Mouse (Mus musculus) thymus, postnatal 4 days (tissue): ENCODE results near the gene Dhtkd1.

Experiments used
- DNase-seq: peaks from one replicate; pipeline ENCODE4 v3.0.0; 2021

Dhtkd1 gene

GRCm38 (mm10) chr2:5930291-5931054, 12.1 kb downstream of the Dhtkd1 start:
- DNase-seq = no peak

GRCm38 (mm10) chr2:5929793-5930192, 12.8 kb downstream of the Dhtkd1 start:
- no peak for DNase-seq

- DNase-seq = no peak
These were observed 15.1 kb downstream of the Dhtkd1 start for GRCm38 (mm10) chr2:5927481-5927880.

GRCm38 (mm10) chr2:5923786-5924185, 18.8 kb downstream of the Dhtkd1 start:
- no peak for DNase-seq

- DNase-seq = no peak
These were observed 19.8 kb downstream of the Dhtkd1 start for GRCm38 (mm10) chr2:5922823-5923222.

GRCm38 (mm10) chr2:5911282-5911965, 31.2 kb downstream of the Dhtkd1 start:
- no peak for DNase-seq

- peak; percentile 74 for DNase-seq
These were observed 36.0 kb downstream of the Dhtkd1 start for GRCm38 (mm10) chr2:5906625-5907024.

GRCm38 (mm10) chr2:5906092-5906491, 36.5 kb downstream of the Dhtkd1 start:
- no peak for DNase-seq

GRCm38 (mm10) chr2:5900145-5900544, 42.4 kb downstream of the Dhtkd1 start:
- peak; percentile 61 for DNase-seq

- DNase-seq = peak; percentile 91
These were observed 47.6 kb downstream of the Dhtkd1 start, which contains the start of gene Sec61a2 for GRCm38 (mm10) chr2:5894843-5895570. Gene Sec61a2 (minus strand): TSS chr2:5895432.

GRCm38 (mm10) chr2:5894296-5894695, 48.3 kb downstream of the Dhtkd1 start:
- no peak for DNase-seq

GRCm38 (mm10) chr2:5889412-5889811, 53.2 kb downstream of the Dhtkd1 start:
- DNase-seq = no peak

- no peak for DNase-seq
These were observed 53.7 kb downstream of the Dhtkd1 start for GRCm38 (mm10) chr2:5888865-5889264.

- DNase-seq = no peak
These were observed 65.1 kb downstream of the Dhtkd1 start for GRCm38 (mm10) chr2:5877446-5877845.

GRCm38 (mm10) chr2:5869746-5870145, 72.8 kb downstream of the Dhtkd1 start:
- DNase-seq = no peak

GRCm38 (mm10) chr2:5867681-5868080, 74.9 kb downstream of the Dhtkd1 start:
- DNase-seq = no peak

GRCm38 (mm10) chr2:5862834-5863233, 79.8 kb downstream of the Dhtkd1 start, which contains the start of gene Gm13199:
Gene Gm13199 (minus strand): TSS chr2:5862934.
- DNase-seq = no peak

GRCm38 (mm10) chr2:5851866-5852265, 90.7 kb downstream of the Dhtkd1 start:
- no peak for DNase-seq

GRCm38 (mm10) chr2:5851116-5851515, 91.5 kb downstream of the Dhtkd1 start:
- no peak for DNase-seq
